Comparison of ENCODE assay signal across 13 mouse cellular contexts in genomic region chr4:152767372-152767771, GRCm38 (mm10).
A peak's percentile ranks its signal among the peaks of the same experiment; 100 is the strongest.
DNase-seq lines count a peak whose midpoint lies in the region; TF ChIP-seq lines count a peak whose summit lies in the region.
"Had no signal": no experiment of that assay in that cellular context is flagged by ENCODE, and none has a peak within 500 bp of the region (broad histone marks: within the 10 kb centered on the region; RNA-seq: fewer than 3 reads in every experiment).

No protein-coding gene starts in this region.

- DNase-seq in layer of hippocampus, adult 2 months (ENCODE audit: low spot score in 2 of 2): no peak
- no peak for DNase-seq in layer of hippocampus, postnatal 36 days
- DNase-seq in testis, postnatal 10 days (ENCODE audit: low spot score): no peak
- DNase-seq in adrenal gland, postnatal 36 days: no peak
- DNase-seq in heart, postnatal 4 days: no peak
- DNase-seq: adrenal gland, adult 8-10 months; cerebellum, adult 9-10 months; heart, postnatal 14 days; liver, embryonic 13.5 days had no signal

- no peaks in the 10 kb centered on the region for H3K27me3 ChIP-seq in testis, adult 2 months (ENCODE audit: control insufficient read depth, insufficient read depth, low read length)
- H3K27me3 ChIP-seq: forebrain, embryonic 12.5 days; kidney, embryonic 15.5 days; liver, embryonic 13.5 days had no signal

- H3K27ac ChIP-seq in layer of hippocampus, adult 2 months: no peak overlapping the region
- H3K27ac ChIP-seq in testis, adult 2 months (ENCODE audit: control insufficient read depth, insufficient read depth, low read depth, low read length): no peak overlapping the region
- H3K27ac ChIP-seq in bone marrow, adult 2 months (ENCODE audit: control insufficient read depth, insufficient read depth, low read depth, low read length, poor library complexity): no peak overlapping the region
- H3K27ac ChIP-seq: forebrain, embryonic 12.5 days; kidney, embryonic 15.5 days; liver, embryonic 13.5 days had no signal

- no peak overlapping the region for H3K4me3 ChIP-seq in layer of hippocampus, adult 2 months
- no peak overlapping the region for H3K4me3 ChIP-seq in testis, adult 2 months (ENCODE audit: control insufficient read depth, low read depth, low read length)
- no peak overlapping the region for H3K4me3 ChIP-seq in bone marrow, adult 2 months (replicated peaks; ENCODE audit: control insufficient read depth, low read depth, low read length)
- H3K4me3 ChIP-seq: forebrain, embryonic 12.5 days; kidney, embryonic 15.5 days; liver, embryonic 13.5 days had no signal

- no peaks in the 10 kb centered on the region for H3K36me3 ChIP-seq in testis, adult 2 months (ENCODE audit: control insufficient read depth, insufficient read depth, low read length)
- H3K36me3 ChIP-seq: forebrain, embryonic 12.5 days; kidney, embryonic 15.5 days; liver, embryonic 13.5 days had no signal

- peak; percentile 66 for TF ChIP-seq CTCF in layer of hippocampus, adult 2 months (conservative IDR thresholded peaks at IDR 0.05)
- peak; percentile 79 for TF ChIP-seq CTCF in testis, adult 2 months (IDR thresholded peaks at IDR 0.05; ENCODE audit: control insufficient read depth, insufficient read depth, insufficient replicate concordance, low read depth, low read length)
- peak; percentile 21; the same call in 1 of the 2 replicates for TF ChIP-seq CTCF in bone marrow, adult 2 months (IDR thresholded peaks at IDR 0.05; ENCODE audit: control insufficient read depth, insufficient read depth, low read length)

- peaks cover 6% of the 10 kb centered on the region for H3K4me1 ChIP-seq in testis, adult 2 months (ENCODE audit: control insufficient read depth, insufficient read depth, low read length)
- H3K4me1 ChIP-seq in bone marrow, adult 2 months (ENCODE audit: control insufficient read depth, insufficient read depth, low read length): no peaks in the 10 kb centered on the region
- H3K4me1 ChIP-seq: liver, embryonic 13.5 days had no signal

- no peak for TF ChIP-seq POLR2A in testis, adult 2 months (IDR thresholded peaks at IDR 0.05; ENCODE audit: control insufficient read depth, low read depth, low read length)
- no peak for TF ChIP-seq POLR2A in bone marrow, adult 2 months (IDR thresholded peaks at IDR 0.05; ENCODE audit: borderline replicate concordance, control insufficient read depth, low read depth, low read length)

- WGBS in bone marrow, adult 2 months: 71% methylated on average over 5 of the region's 5 CpGs

Comparison
In these comparisons a context has a peak if more than half of its experiments do, and no peak if none do; other contexts are left out.
1. CTCF ChIP-seq: peak in every context shown above with its lines; median percentile 79 in testis, adult 2 months; 66 in layer of hippocampus, adult 2 months; 21 in bone marrow, adult 2 months.